Mouse (Mus musculus) left cerebral cortex, postnatal 25 days (tissue): ENCODE measurements around the gene Sema4a. TPM values are rescaled to one million over a fixed set of nuclear protein-coding genes. Genes with fewer than 3 reads are reported as not detected.

Experiments
- DNase-seq, 2 experiments: peaks; one replicate each; pipeline ENCODE4 v3.0.0; 2022; ENCODE audit warnings: low spot score in 2 of 2, mixed read lengths in 1 of 2
- intact Hi-C: fragments of 180-260 bp; cut with DNase I; formaldehyde crosslinking; loops from one replicate; pipeline ENCODE4 v1.15.1; 2025
- total RNA-seq, 2 experiments: library from RNA; stranded (reverse); gene quantifications; 2 replicates each; pipeline ENCODE4 v1.2.3; 2021

The Sema4a gene
- 10 to 100 TPM; 49.2 to 57.9 TPM for total RNA-seq

GRCm38 (mm10) chr3:88460983-88461696, at the start of gene Sema4a:
TSS of gene Sema4a (minus strand) at chr3:88461182.
- intact Hi-C loops = no loop called here
- DNase-seq = no peak

- intact Hi-C loops = no loop called here
- peak; percentile 92 to 97 for DNase-seq
Measured at GRCm38 (mm10) chr3:88509692-88510420, 48.9 kb upstream of the Sema4a start, which contains the start of gene Lmna. TSS of gene Lmna (minus strand) at chr3:88509956.

DNA sequence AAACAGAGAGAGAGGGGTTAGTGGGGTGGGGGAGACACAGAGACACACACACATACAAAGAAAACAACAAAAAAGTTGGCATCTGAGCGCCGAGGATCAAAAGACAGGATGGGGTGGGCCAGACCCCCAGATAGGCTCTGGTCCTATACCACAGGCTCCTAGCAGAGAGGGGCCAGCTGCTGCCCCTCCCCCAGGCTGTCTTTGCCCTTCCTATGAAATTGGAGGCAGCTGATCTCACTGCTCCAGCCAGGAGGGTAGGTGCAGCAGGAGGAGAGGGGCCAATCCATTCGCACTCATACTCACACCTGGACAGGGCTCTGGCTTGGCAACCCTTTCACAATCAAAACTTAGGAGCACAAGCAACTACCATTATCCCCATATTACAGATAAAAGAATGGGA, 48.3 kb upstream of the Sema4a start:
- intact Hi-C loops = no loop called here
- no peak for DNase-seq

GRCm38 (mm10) chr3:88505765-88506164, 44.8 kb upstream of the Sema4a start:
- DNase-seq = no peak
- intact Hi-C loops = no loop called here

GRCm38 (mm10) chr3:88505081-88505480, 44.1 kb upstream of the Sema4a start:
- no peak for DNase-seq
- intact Hi-C loops = no loop called here

- DNase-seq = no peak
- intact Hi-C loops = no loop called here
Measured at GRCm38 (mm10) chr3:88503881-88504746, 43.1 kb upstream of the Sema4a start.

GRCm38 (mm10) chr3:88503505-88503863, 42.5 kb upstream of the Sema4a start:
- intact Hi-C loops = no loop called here
- peak in 1 of 2 experiments; percentile 77 for DNase-seq

GRCm38 (mm10) chr3:88502641-88503504, 41.9 kb upstream of the Sema4a start:
- peak; percentile 90 to 96 for DNase-seq
- intact Hi-C loops = no loop called here

DNA sequence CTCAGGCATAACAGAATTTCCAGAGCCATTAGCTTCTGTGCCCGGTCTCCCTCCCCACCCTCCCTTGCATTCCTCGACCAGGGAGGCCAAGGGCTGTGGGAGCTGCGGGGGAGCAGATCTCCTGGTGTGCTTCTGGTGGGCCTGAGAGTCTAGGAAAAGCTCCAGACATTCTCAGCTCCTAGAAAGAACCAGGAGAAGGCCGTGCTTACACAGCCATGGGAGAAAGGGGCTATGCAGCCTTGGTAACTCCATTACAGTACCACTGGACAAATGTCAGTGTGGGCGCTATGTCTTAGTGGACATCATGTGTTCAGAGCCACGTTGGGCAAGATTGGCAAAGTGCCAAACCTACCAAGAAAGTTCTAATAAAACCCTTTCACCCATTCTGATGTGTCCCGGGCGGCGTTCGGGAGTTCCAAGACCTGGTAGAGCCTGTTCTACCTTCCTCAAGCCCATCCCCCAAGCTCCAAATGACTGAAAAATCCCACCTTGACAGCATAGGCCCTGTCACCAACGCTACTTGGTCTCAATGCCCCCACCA, 41.1 kb upstream of the Sema4a start:
- DNase-seq = no peak
- intact Hi-C loops = no loop called here

GRCm38 (mm10) chr3:88501366-88502030, 40.5 kb upstream of the Sema4a start:
- intact Hi-C loops = no loop called here
- DNase-seq = no peak

DNA sequence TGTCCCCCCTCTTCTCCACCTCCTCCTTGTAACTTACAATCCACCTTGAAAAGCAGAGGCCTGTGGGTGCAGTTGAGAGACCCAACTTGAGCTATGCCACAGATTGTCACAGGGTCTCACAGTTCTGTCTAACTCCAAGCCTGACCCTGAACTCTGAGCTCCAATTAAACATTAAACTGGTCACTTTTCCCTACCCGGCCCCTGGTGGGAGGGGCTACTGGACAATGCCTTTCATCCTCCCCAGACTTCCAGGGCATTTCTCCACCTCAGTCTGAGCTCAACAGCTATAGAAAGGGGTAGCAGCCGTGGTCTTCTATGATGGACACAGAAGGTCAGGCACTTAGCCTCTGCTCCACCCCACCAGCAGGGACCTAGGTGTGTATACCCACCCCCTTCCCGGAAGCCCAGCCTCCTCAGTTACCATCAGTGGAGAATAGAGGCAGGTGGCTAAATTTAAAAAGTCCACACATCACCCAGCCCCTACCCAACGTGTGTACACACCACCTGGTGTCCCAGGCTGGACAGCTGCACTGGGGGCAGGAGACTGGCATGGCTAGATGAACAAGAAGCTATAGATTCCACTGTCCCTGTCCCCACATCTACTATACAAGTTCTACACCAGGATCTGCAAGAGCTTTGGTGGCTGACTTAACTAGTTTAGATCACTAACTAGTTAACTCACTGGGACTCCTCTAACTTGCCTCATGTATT, 39.8 kb upstream of the Sema4a start:
- intact Hi-C loops = no loop called here
- DNase-seq = no peak

DNA sequence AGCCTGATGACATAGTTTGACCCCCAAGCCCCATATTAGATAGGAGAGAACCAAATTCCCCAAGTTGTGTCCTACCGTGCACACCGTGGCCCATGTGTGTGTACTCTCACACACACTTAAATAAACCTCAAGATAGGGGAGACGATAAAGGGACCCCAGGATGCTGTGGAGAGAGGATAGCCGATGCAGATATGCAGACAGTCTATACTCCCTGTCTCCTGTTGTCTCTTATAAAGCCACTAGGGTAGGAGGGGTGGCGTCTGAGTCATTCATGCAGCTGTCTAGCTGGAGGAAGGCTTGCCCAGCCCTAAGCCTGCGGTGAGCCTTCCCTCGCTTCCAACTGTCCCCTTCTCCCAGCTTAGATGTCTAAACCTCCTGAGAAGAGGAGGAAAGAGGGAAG, 39.1 kb upstream of the Sema4a start:
- DNase-seq = peak in 1 of 2 experiments; percentile 68
- intact Hi-C loops = no loop called here

- intact Hi-C loops = no loop called here
Measured at GRCm38 (mm10) chr3:88499580-88499979, 38.6 kb upstream of the Sema4a start.

GRCm38 (mm10) chr3:88495741-88496415, 34.9 kb upstream of the Sema4a start:
- DNase-seq = no peak
- intact Hi-C loops = no loop called here

More at GRCm38 (mm10) chr3:88499580-88499979, 38.6 kb upstream of the Sema4a start:
- DNase-seq = no peak

GRCm38 (mm10) chr3:88494836-88495628, 34.0 kb upstream of the Sema4a start:
- intact Hi-C loops = no loop called here
- no peak for DNase-seq

DNA sequence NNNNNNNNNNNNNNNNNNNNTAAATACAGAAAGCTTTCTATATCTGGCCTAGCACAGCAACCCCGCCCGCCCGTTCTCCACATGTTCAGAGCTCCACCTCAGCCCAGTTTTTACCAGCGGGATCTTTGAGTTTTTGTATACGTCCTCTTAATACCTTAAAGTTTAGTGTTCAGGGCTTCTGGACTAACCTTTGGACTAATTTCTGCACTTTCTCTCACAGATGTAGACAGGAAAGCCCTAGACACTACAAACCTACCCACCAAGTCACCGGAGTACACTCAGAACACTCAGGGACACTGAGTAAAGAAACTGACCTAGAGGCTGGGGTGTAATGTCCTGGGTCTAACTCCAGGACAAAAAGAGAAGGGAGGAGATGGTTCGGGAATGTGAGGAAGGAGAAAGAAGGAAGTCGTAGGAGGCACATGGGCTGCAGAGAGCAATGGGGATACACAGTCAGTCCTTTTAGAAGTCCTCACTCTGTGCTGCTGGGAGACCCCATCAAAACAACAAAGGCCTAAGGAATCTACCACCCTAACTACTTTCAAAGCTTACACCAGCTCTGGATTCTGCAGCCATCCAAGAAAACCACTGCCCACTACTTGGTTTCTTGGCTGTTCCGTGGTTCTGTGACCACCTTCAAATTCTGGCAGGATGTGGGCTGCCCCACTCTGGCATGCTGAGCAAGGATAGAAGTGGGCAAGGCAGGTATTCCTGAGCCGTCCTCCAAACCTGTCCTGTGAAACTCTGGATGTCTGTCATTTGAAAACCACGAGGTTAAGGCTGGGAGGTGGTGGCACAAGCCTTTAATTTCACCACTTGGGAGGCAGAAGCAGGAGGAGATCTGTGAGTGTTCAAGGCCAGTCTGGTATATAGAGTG, 33.0 kb upstream of the Sema4a start:
- intact Hi-C loops = no loop called here

More for the DNA sequence above, 33.0 kb upstream of the Sema4a start:
- DNase-seq = no peak
